Comparison of ENCODE assay signal across 28 mouse cellular contexts in the genomic region with DNA sequence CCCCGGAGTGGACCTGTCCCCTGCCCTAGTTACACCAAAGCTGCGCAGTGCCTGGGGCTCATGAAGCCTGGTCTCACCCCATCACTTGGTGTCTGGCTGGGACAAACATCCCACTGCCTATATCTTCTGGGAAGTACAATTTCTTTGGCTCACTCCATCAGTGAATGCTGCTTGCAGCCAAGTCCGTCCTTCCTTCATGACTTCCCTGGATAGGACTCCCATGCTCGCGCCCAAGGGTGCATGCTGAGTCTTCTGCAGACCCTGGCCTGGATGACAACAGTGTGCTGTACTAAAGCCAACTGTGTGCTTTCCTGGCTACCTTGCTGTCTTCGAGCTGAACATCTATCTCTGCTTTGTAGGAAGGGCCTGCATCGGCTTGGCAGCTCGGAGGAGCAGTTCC. TPM values are rescaled to one million over a fixed set of nuclear protein-coding genes. Genes with fewer than 3 reads are reported as not detected.
DNase-seq lines count a peak whose midpoint lies in the region; ATAC-seq and TF ChIP-seq lines count a peak whose summit lies in the region.
"Had no signal": no experiment of that assay in that cellular context is flagged by ENCODE, and none has a peak within 500 bp of the region (broad histone marks: within the 10 kb centered on the region; RNA-seq: fewer than 3 reads in every experiment).

No protein-coding gene starts in this region.

- H3K9ac ChIP-seq in lung, postnatal 0 days (replicated peaks; ENCODE audit: low read depth), result no peak overlapping the region
- H3K9ac ChIP-seq: forebrain, embryonic 13.5 days; heart, embryonic 15.5 days; hindbrain, embryonic 14.5 days had no signal

- DNase-seq in heart, adult 11 months, result peak; percentile 95
- no peak for DNase-seq in heart, adult 8-10 months (ENCODE audit: low spot score)
- peak; percentile 39 to 49 for DNase-seq in heart, postnatal 10 days
- no peak for DNase-seq in heart, postnatal 4 days
- peak; percentile 50 for DNase-seq in lung, postnatal 10 days
- DNase-seq in lung, postnatal 0 days (ENCODE audit: low spot score), result no peak
- DNase-seq: adrenal gland, postnatal 10 days; adrenal gland, postnatal 36 days; B cell, adult 2 months; cerebellum, adult 18-20 months; cerebellum, adult 9-10 months; cerebellum, postnatal 14 days; gastrocnemius, adult 2 months; gastrocnemius, postnatal 14 days; kidney, adult 18-20 months had no signal

- ATAC-seq in lung, postnatal 0 days, result no peak
- ATAC-seq: forebrain, embryonic 13.5 days; forebrain, embryonic 16.5 days; hindbrain, postnatal 0 days; inflammation-experienced regulatory T-cells, adult 6 months; intestine, embryonic 16.5 days; Patski had no signal

- no peak for TF ChIP-seq EP300 in lung, postnatal 0 days (IDR thresholded peaks at IDR 0.05)

- H3K27me3 ChIP-seq in lung, postnatal 0 days (replicated peaks; ENCODE audit: insufficient read depth, low read length), result no peaks in the 10 kb centered on the region
- H3K27me3 ChIP-seq: CH12.LX; forebrain, embryonic 13.5 days; heart, embryonic 15.5 days; Patski had no signal

- no peak overlapping the region for H3K27ac ChIP-seq in lung, postnatal 0 days (ENCODE audit: low read length)
- H3K27ac ChIP-seq: forebrain, embryonic 10.5 days; forebrain, embryonic 13.5 days; gastrocnemius, adult 2 months; heart, embryonic 15.5 days; hindbrain, embryonic 14.5 days; hindbrain, postnatal 0 days had no signal

- H3K36me3 ChIP-seq in lung, postnatal 0 days (ENCODE audit: insufficient read depth, low read length), result no peaks in the 10 kb centered on the region

- no peaks in the 10 kb centered on the region for H3K9me3 ChIP-seq in lung, postnatal 0 days (ENCODE audit: low read length)
- H3K9me3 ChIP-seq: forebrain, embryonic 10.5 days; forebrain, embryonic 13.5 days; G1E; heart, embryonic 15.5 days had no signal

- H3K4me2 ChIP-seq in lung, postnatal 0 days (replicated peaks; ENCODE audit: low read depth, low read length), result no peak overlapping the region
- H3K4me2 ChIP-seq: forebrain, embryonic 13.5 days; heart, embryonic 11.5 days; heart, embryonic 15.5 days; hindbrain, embryonic 14.5 days had no signal

- no peak for TF ChIP-seq CTCF in lung, postnatal 0 days (IDR thresholded peaks at IDR 0.05)

- intact Hi-C loops in heart, postnatal 10 days (cut with DNase I), result no loop called here

- WGBS in lung, postnatal 0 days, result 73% methylated on average over 8 of the region's 8 CpGs

- H3K4me3 ChIP-seq in lung, postnatal 0 days (ENCODE audit: low read depth, low read length), result no peak overlapping the region
- H3K4me3 ChIP-seq: forebrain, embryonic 10.5 days; forebrain, embryonic 13.5 days; gastrocnemius, adult 2 months; heart, embryonic 15.5 days had no signal

- H3K4me1 ChIP-seq in lung, postnatal 0 days (ENCODE audit: insufficient read depth, low read depth, low read length), result no peaks in the 10 kb centered on the region
- H3K4me1 ChIP-seq: forebrain, embryonic 13.5 days had no signal

RNA-seq across cellular contexts. Expression of a gene that starts 11.2 kb away (rescaled TPM):
- total RNA-seq in heart, adult 8-10 months (2022), result 1 to 10 TPM; 4.6 to 5.6 (median 5.3) TPM
- 1 to 10 TPM; 7.9 TPM for total RNA-seq in heart, postnatal 10 days (2021)
- 1 to 10 TPM; 7.0 to 7.7 TPM for total RNA-seq in heart, postnatal 4 days (2021)
- polyA plus RNA-seq in lung, postnatal 0 days (2015; fragmentation: Nextera tagmentation; extraction: Ambion mirVana), result 12.6 TPM in 2 replicates

RNA-seq across cellular contexts. Expression of a gene that starts 11.2 kb away (rescaled TPM):
- total RNA-seq in heart, adult 8-10 months (2022), result 1 to 10 TPM; 2.3 to 4.6 (median 3.1) TPM
- total RNA-seq in heart, postnatal 10 days (2021), result 1 to 10 TPM; 3.7 to 5.0 TPM
- total RNA-seq in heart, postnatal 4 days (2021), result 1 to 10 TPM; 3.0 to 3.9 TPM
- polyA plus RNA-seq in lung, postnatal 0 days (2015; fragmentation: Nextera tagmentation; extraction: Ambion mirVana), result 11.6 and 12.0 TPM in 2 replicates

RNA-seq across cellular contexts. Expression of a gene that starts 36.6 kb away (rescaled TPM):
- total RNA-seq in heart, adult 8-10 months (2022), result under 1 TPM in 2 of 4 experiments, not detected in 2; 0.13 to 0.14 TPM
- under 1 TPM; 0.07 to 0.12 TPM for total RNA-seq in heart, postnatal 10 days (2021)
- total RNA-seq in heart, postnatal 4 days (2021), result under 1 TPM; 0.16 to 0.21 TPM
- polyA plus RNA-seq in lung, postnatal 0 days (2015; fragmentation: Nextera tagmentation; extraction: Ambion mirVana), result 0.06 TPM in 1 of 2 replicates, not detected in the other
- polyA plus RNA-seq: forebrain, embryonic 10.5 days; forebrain, embryonic 13.5 days; G1E; hindbrain, embryonic 11.5 days; inflammation-experienced regulatory T-cells, adult 6 months had no signal

RNA-seq across cellular contexts. Expression of a gene that starts 44.3 kb away (rescaled TPM):
- total RNA-seq in heart, adult 8-10 months (2022), result 10 to 100 TPM; 57.7 to 77.2 (median 66.8) TPM
- 100 to 1,000 TPM; 105 to 112 TPM for total RNA-seq in heart, postnatal 10 days (2021)
- 100 to 1,000 TPM; 141 to 154 TPM for total RNA-seq in heart, postnatal 4 days (2021)
- polyA plus RNA-seq in lung, postnatal 0 days (2015; fragmentation: Nextera tagmentation; extraction: Ambion mirVana), result 187 and 207 TPM in 2 replicates

RNA-seq across cellular contexts. Expression of a gene that starts 48.7 kb away (rescaled TPM):
- total RNA-seq in heart, adult 8-10 months (2022), result 10 to 100 TPM; 11.1 to 16.0 (median 13.2) TPM
- 10 to 100 TPM; 14.0 to 19.6 TPM for total RNA-seq in heart, postnatal 10 days (2021)
- 10 to 100 TPM; 17.2 to 19.7 TPM for total RNA-seq in heart, postnatal 4 days (2021)
- 8.2 and 9.7 TPM in 2 replicates for polyA plus RNA-seq in lung, postnatal 0 days (2015; fragmentation: Nextera tagmentation; extraction: Ambion mirVana)

Comparison
In these comparisons a context has a peak if more than half of its experiments do, and no peak if none do; other contexts are left out.
1. DNase-seq: peak in heart, adult 11 months (single experiment), heart, postnatal 10 days (2 of 2) and lung, postnatal 10 days (single experiment); none in heart, adult 8-10 months (single experiment), heart, postnatal 4 days (single experiment) and lung, postnatal 0 days (single experiment).